Mouse (Mus musculus): ENCODE results near the gene Hist1h1e. TPM values are rescaled to one million over a fixed set of nuclear protein-coding genes. Genes with fewer than 3 reads are reported as not detected.

The Hist1h1e gene
- total and polyA plus RNA-seq, 3 experiments, result 1.9 to 486 (median 18.3) TPM

- TF ChIP-seq PAX5 (IDR thresholded peaks at IDR 0.05; ENCODE audit: low read length), result no peak
- peak; percentile 100 for TF ChIP-seq NELFE (IDR thresholded peaks at IDR 0.05; ENCODE audit: low read depth, low read length)
- no peak for TF ChIP-seq USF1 (IDR thresholded peaks at IDR 0.05; ENCODE audit: low read depth, low read length)
- peak; percentile 99 for TF ChIP-seq UBTF (IDR thresholded peaks at IDR 0.05; ENCODE audit: low read depth, low read length)
- no peak; the same call in 1 of the 2 replicates for TF ChIP-seq CHD2 (IDR thresholded peaks at IDR 0.05; ENCODE audit: low read length)
- no peak for TF ChIP-seq MYC (IDR thresholded peaks at IDR 0.05; ENCODE audit: low read depth, low read length)
- no peak for TF ChIP-seq CTCF (conservative IDR thresholded peaks at IDR 0.05 in 1 of 2, IDR thresholded peaks at IDR 0.05 in 1 of 2; ENCODE audit: low read depth in 2 of 2, low read length in 2 of 2)
- TF ChIP-seq BHLHE40 (IDR thresholded peaks at IDR 0.05; ENCODE audit: low read depth, low read length), result peak; percentile 56
- TF ChIP-seq ZNF384 (IDR thresholded peaks at IDR 0.05; ENCODE audit: low read depth, low read length), result no peak
- TF ChIP-seq MAZ (IDR thresholded peaks at IDR 0.05; ENCODE audit: low read depth, low read length), result 0 out of 2 replicates have a peak, but pooled peaks have one; percentile 66
- peak; percentile 95 for TF ChIP-seq RCOR1 (conservative IDR thresholded peaks at IDR 0.05; ENCODE audit: low read depth, low read length)
- TF ChIP-seq GABPA (IDR thresholded peaks at IDR 0.05; ENCODE audit: insufficient replicate concordance, low read depth, low read length), result peak; percentile 6; the same call in 1 of the 2 replicates
- TF ChIP-seq E2F4 (IDR thresholded peaks at IDR 0.05; ENCODE audit: insufficient replicate concordance, low read depth, low read length), result peak; percentile 99
- peak; percentile 100 for TF ChIP-seq ZMIZ1 (IDR thresholded peaks at IDR 0.05; ENCODE audit: low read depth, low read length)
- TF ChIP-seq MAFK (IDR thresholded peaks at IDR 0.05; ENCODE audit: insufficient replicate concordance, low read length), result no peak
- TF ChIP-seq ELF1 (IDR thresholded peaks at IDR 0.05; ENCODE audit: low read depth, low read length), result peak; percentile 52
- peak; percentile 92; the same call in 1 of the 2 replicates for TF ChIP-seq SIN3A (IDR thresholded peaks at IDR 0.05; ENCODE audit: low read length)
- peak; percentile 70 for TF ChIP-seq IRF4 (IDR thresholded peaks at IDR 0.05; ENCODE audit: low read depth, low read length)
- TF ChIP-seq EP300 (IDR thresholded peaks at IDR 0.05; ENCODE audit: low read length), result no peak
- TF ChIP-seq JUND (conservative IDR thresholded peaks at IDR 0.05; ENCODE audit: low read depth, low read length), result no peak
Observed at GRCm38 (mm10) chr13:23581408-23582218, 40.7 kb downstream of the Hist1h1e start, which contains the start of gene Hist1h4d (continued).

GRCm38 (mm10) chr13:23577835-23578234 lies 44.5 kb downstream of the Hist1h1e start:
- no peak for DNase-seq (ENCODE audit: extremely low read depth)
- Histone ChIP-seq H3K4me1 (ENCODE audit: control insufficient read depth in 1 of 2, insufficient read depth in 2 of 2) (peaks cover 0 to 25% of the 10 kb centered on the region in 2 experiments; a peak in 2 of 4 replicates), H3K4me3 (replicated peaks in 1 of 3; ENCODE audit: low read depth in 2 of 3, low read length in 2 of 3, poor library complexity in 1 of 3) (no peak overlapping the region), H3K9me3 (replicated peaks; ENCODE audit: low read length) (no peaks in the 10 kb centered on the region), H3K9ac (ENCODE audit: insufficient read depth, low read depth) (no peak overlapping the region), H3K4me2 (ENCODE audit: insufficient read depth, low read depth, poor library complexity, severe bottlenecking) (no peak overlapping the region), H3K27me3 (replicated peaks) (no peaks in the 10 kb centered on the region), H3K27ac (ENCODE audit: insufficient read depth, low read depth) (no peak overlapping the region), H3K36me3 (replicated peaks in 1 of 2; ENCODE audit: control insufficient read depth in 1 of 2, insufficient read depth in 1 of 2, low read length in 1 of 2) (no peaks in the 10 kb centered on the region), H3K79me2 (replicated peaks; ENCODE audit: control insufficient read depth, extremely low read depth, insufficient read depth, poor library complexity, severe bottlenecking) (no peaks in the 10 kb centered on the region)
- in situ Hi-C loops (cut with MboI; ENCODE audit: low pct_ligation_motif_present, low pct_unique_long_range_greater_than_20kb, low sequenced_read_pairs) (no loop called here), dilution Hi-C loops (cut with MboI; ENCODE audit: extremely low pct_ligation_motif_present, extremely low pct_unique_long_range_greater_than_20kb, low sequenced_read_pairs) (no loop called here)
- no peak for TF ChIP-seq E2F4 (IDR thresholded peaks at IDR 0.05; ENCODE audit: insufficient replicate concordance, low read depth, low read length)
